Mouse (Mus musculus) layer of hippocampus, adult 9-10 months (tissue): ENCODE results near the gene Coa5.

ENCODE experiments used
- DNase-seq: peaks from one replicate; pipeline ENCODE4 v3.0.0; 2022; ENCODE audit warnings: low spot score

Gene Coa5

DNA sequence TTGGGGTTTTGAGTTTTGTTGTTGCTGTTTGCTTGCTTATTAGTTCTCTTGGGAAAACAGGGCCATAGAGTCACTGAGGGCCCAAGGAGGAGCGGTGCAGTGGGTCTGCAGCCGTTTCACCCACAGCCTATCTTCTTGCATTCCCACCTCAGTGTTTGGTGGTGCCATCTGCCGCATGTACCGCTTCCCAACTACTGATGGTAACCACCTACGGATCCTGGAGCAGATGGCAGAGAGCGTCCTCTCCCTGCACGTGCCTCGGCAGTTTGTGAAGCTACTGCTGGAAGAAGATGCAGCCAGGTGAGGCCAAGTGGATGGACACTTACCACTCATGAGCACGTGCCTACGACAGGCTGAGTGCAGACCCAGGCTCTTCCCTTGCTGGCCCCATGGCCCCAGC lies 61.8 kb downstream of the Coa5 start:
- no peak for DNase-seq
